Mouse (Mus musculus): Measurements from ENCODE around the gene Tmem138.
"Not testable (repeated sequence)": the region's sequence is repeated elsewhere in the genome, so short reads cannot be mapped to it uniquely, and the experiment has no call there.

Tmem138 gene

GRCm38 (mm10) chr19:10569627-10570026, 7.5 kb downstream of the Tmem138 start:
- DNase-seq (ENCODE audit: low spot score in 2 of 2), result no peak

- DNase-seq (ENCODE audit: low spot score in 2 of 2), result no peak
These were observed 11.9 kb downstream of the Tmem138 start for GRCm38 (mm10) chr19:10565217-10565616.

- no peak for DNase-seq (ENCODE audit: low spot score in 2 of 2)
These were observed 12.9 kb downstream of the Tmem138 start for GRCm38 (mm10) chr19:10564278-10564677.

DNA sequence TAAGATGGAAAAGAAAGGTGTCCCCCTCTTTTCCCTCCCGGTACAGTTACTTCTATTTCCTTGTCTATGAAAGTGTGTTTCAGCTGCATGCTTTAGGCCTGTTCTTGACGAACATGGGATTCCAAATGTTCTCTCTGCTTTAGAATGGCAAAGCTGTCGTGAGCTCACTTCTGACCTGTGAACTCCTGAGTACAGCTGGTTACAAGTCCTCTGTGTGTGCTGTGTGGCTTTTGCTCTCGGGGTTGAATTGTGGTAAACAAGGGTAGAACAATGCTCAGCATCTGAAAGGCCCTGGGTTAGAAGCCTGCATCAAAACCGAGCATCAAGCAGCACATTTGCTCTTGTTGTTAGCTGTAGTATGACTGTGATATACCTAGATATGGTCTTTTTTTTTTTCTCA, 14.8 kb downstream of the Tmem138 start:
- DNase-seq (ENCODE audit: low spot score in 2 of 2), result no peak

- DNase-seq (ENCODE audit: low spot score in 2 of 2), result no peak
These were observed 15.4 kb downstream of the Tmem138 start for GRCm38 (mm10) chr19:10561558-10562314.

GRCm38 (mm10) chr19:10560108-10560507, 17.1 kb downstream of the Tmem138 start:
- DNase-seq (ENCODE audit: low spot score in 2 of 2), result no peak

- DNase-seq (ENCODE audit: low spot score in 2 of 2), result not testable (repeated sequence)
These were observed 19.3 kb downstream of the Tmem138 start for GRCm38 (mm10) chr19:10557837-10558375.

GRCm38 (mm10) chr19:10557430-10557829, 19.7 kb downstream of the Tmem138 start:
- no peak for DNase-seq (ENCODE audit: low spot score in 2 of 2)

DNA sequence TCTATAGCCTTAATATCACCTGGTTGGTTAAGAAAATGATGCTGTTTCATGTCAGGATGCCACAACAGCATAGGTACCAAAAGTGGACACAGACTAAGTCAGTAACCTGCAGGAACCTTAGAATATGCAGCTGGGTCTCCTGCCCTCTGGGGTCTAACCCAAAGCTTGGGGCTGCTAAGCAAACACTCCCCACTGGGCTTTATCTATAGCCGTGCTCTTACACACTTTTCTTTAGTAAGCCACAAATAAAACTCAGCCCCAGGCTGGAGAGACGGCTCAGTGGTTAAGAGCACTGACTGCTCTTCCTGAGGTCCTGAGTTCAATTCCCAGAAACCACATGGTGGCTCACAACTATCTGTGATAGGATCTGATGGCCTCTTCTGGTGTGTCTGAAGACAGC, 20.2 kb downstream of the Tmem138 start:
- no peak for DNase-seq (ENCODE audit: low spot score in 2 of 2)

GRCm38 (mm10) chr19:10555624-10556510, 21.3 kb downstream of the Tmem138 start, which contains the start of gene Tmem216:
Tmem216 (minus strand) TSS chr19:10556238.
- peak; percentile 64 to 81 for DNase-seq (ENCODE audit: low spot score in 2 of 2)

DNA sequence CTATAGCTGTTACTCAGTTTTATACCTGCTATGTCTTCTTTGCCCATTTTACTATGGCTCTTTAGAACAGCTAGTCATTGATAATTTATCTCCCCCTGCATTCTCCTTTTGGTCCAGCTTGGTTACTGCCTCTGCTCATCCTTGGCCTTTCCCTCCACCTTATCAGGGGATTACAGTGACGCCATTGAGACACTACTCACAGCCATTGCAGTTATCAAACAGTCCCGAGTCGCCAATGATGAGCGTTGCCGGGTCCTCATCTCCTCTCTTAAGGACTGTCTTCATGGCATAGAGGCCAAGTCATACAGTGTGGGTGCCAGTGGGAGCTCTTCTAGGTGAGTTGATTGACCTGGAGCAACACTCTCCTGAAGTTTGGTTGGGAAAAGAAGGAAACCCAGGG, 37.7 kb downstream of the Tmem138 start:
- no peak for DNase-seq (ENCODE audit: low spot score in 2 of 2)

- DNase-seq (ENCODE audit: low spot score in 2 of 2), result no peak
These were observed 47.1 kb downstream of the Tmem138 start for GRCm38 (mm10) chr19:10530082-10530481.

DNA sequence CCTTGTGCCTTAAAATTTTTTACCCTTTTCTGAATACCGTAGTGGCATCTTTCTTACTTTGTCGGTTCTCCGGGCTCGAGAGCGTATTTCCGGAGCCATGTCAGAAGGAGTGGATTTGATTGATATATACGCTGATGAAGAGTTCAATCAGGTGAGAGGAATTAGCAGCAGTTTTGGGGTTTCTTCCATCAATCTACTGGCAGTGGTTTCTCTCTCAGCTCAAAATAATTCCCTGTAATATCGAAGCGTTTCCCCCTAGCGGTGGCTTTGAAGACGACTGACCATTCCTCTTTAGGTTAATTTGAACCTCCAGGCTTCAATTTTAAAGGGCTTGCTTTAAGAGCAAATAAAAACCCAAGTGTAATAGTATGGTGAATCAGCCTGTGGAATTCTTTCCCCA, 51.3 kb downstream of the Tmem138 start, which contains the start of gene Sdhaf2:
Gene Sdhaf2 (minus strand): TSS at position 233 of the 400 bp plus-strand sequence.
- peak in 1 of 2 experiments; percentile 47 for DNase-seq (ENCODE audit: low spot score in 2 of 2)

- peak; percentile 55 to 88 for DNase-seq (ENCODE audit: low spot score in 2 of 2)
These were observed 51.9 kb downstream of the Tmem138 start, which contains the start of gene Cpsf7 for GRCm38 (mm10) chr19:10525106-10525901. Cpsf7 (plus strand) TSS chr19:10525266.

- no peak for DNase-seq (ENCODE audit: low spot score in 2 of 2)
These were observed 52.4 kb downstream of the Tmem138 start for GRCm38 (mm10) chr19:10524784-10525105.

DNA sequence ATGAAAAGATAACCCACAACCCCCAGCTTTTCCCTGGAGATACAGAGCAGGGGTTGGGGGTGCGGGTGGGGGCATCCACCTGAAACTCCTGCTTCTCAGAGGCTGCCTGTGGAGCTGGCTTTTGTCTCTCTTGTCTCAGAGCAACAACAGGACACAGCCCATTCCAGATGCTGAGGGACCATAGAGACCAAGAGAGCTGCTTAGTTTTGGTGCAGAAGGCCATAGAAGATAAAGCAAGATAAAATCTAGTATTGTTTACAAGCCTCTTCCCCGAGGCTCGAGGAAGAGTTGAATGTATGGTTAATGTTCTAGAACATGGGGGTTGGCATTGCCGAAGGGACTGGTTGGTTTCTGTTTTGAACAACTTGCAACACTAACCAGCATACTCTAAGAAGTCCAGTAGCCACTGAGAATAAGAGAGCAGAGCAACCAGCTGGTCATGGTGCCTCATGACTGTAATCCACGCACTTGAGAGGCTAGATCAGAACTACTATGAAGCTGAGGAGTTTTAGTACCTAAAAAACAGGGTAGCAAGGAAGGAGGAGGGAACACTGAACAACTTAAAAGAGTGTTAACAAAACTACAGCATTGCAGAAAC, 53.6 kb downstream of the Tmem138 start:
- DNase-seq (ENCODE audit: low spot score in 2 of 2), result no peak

- DNase-seq (ENCODE audit: low spot score in 2 of 2), result no peak
These were observed 55.2 kb downstream of the Tmem138 start for GRCm38 (mm10) chr19:10521926-10522325.
